Mouse (Mus musculus) cortical plate, adult 2 months (tissue): Measurements from ENCODE around the gene Tbx20.

Experiments
- CTCF ChIP-seq: fragments of 200-500 bp; IDR thresholded peaks from 2 replicates; pipeline ENCODE4 v1.5.1; 2011; ENCODE audit warnings: mild to moderate bottlenecking, control low read depth, low read length; ENCODE audit not compliant: insufficient read depth; ENCODE audit errors: extremely low read depth
- POLR2A ChIP-seq: fragments of 200-500 bp; IDR thresholded peaks from 2 replicates; pipeline ENCODE4 v1.6.1; 2011; ENCODE audit warnings: mild to moderate bottlenecking, low read length, control low read depth; ENCODE audit not compliant: insufficient read depth; ENCODE audit errors: extremely low read depth

- no peak for TF ChIP-seq POLR2A
- TF ChIP-seq CTCF = no peak
Observed at GRCm38 (mm10) chr9:24777176-24777895, 3.2 kb upstream of the Tbx20 start.
